In genomic region chr17:57032854-57033253, GRCm38 (mm10) we compare ENCODE assay signal across 9 mouse cellular contexts. TPM values are rescaled to one million over a fixed set of nuclear protein-coding genes. Genes with fewer than 3 reads are reported as not detected.
DNase-seq lines count a peak whose midpoint lies in the region; ATAC-seq and TF ChIP-seq lines count a peak whose summit lies in the region.
"Had no signal": no experiment of that assay in that cellular context is flagged by ENCODE, and none has a peak within 500 bp of the region (broad histone marks: within the 10 kb centered on the region; RNA-seq: fewer than 3 reads in every experiment).

No protein-coding gene starts in this region.

- H3K4me3 ChIP-seq in heart, embryonic 10.5 days: peak overlapping the region; percentile 92; the same call in 1 of the 2 replicates
- 0 out of 2 replicates have a peak overlapping the region, but pooled peaks have one; percentile 37 for H3K4me3 ChIP-seq in embryonic facial prominence, embryonic 12.5 days
- peak overlapping the region in 1 of 2 experiments; percentile 61; a peak in 2 of 4 replicates for H3K4me3 ChIP-seq in liver, embryonic 14.5 days (ENCODE audit: insufficient read depth in 1 of 2, low read depth in 2 of 2, low read length in 2 of 2)

- H3K9ac ChIP-seq in embryonic facial prominence, embryonic 12.5 days: no peak overlapping the region
- peak overlapping the region; percentile 84; the same call in 1 of the 2 replicates for H3K9ac ChIP-seq in liver, embryonic 14.5 days (replicated peaks)

- H3K4me2 ChIP-seq in embryonic facial prominence, embryonic 12.5 days (replicated peaks): peak overlapping the region; percentile 57; the same call in 1 of the 2 replicates
- peak overlapping the region; percentile 94 for H3K4me2 ChIP-seq in liver, embryonic 14.5 days (ENCODE audit: low read depth)

- WGBS in heart, embryonic 10.5 days: 88% methylated on average over 4 of the region's 4 CpGs
- WGBS in embryonic facial prominence, embryonic 12.5 days: 85% methylated on average over 4 of the region's 4 CpGs
- 74% methylated on average over 4 of the region's 4 CpGs for WGBS in liver, embryonic 14.5 days (ENCODE audit: insufficient replicate concordance)

- ATAC-seq in embryonic facial prominence, embryonic 12.5 days (ENCODE audit: insufficient number of reproducible peaks, insufficient read depth, low FRiP score, low TSS enrichment): no peak
- ATAC-seq in liver, embryonic 14.5 days (ENCODE audit: insufficient read depth): no peak

- DNase-seq in heart, embryonic 10.5 days (ENCODE audit: low spot score): no peak
- DNase-seq in heart, postnatal 10 days: no peak
- peak; percentile 11 to 17 for DNase-seq in B cell, adult 2 months
- DNase-seq in liver, embryonic 14.5 days (ENCODE audit: low read depth in 3 of 3, low spot score in 3 of 3): no peak
- no peak for DNase-seq in T-cell, adult 2 months (ENCODE audit: low spot score)
- DNase-seq in adrenal gland, adult 2 months: no peak
- DNase-seq in frontal cortex, postnatal 36 days (ENCODE audit: low spot score in 2 of 2): no peak

- H3K9me3 ChIP-seq in heart, embryonic 10.5 days: no peaks in the 10 kb centered on the region
- H3K9me3 ChIP-seq in embryonic facial prominence, embryonic 12.5 days: no peaks in the 10 kb centered on the region
- H3K9me3 ChIP-seq in liver, embryonic 14.5 days (ENCODE audit: control insufficient read depth, low read length): no peaks in the 10 kb centered on the region

- 0 out of 2 replicates have a peak, but pooled peaks have one; percentile 31 for TF ChIP-seq CTCF in liver, embryonic 14.5 days (IDR thresholded peaks at IDR 0.05; ENCODE audit: low read depth)

- H3K27ac ChIP-seq in heart, embryonic 10.5 days: 0 out of 2 replicates have a peak overlapping the region, but pooled peaks have one; percentile 91
- peak overlapping the region; percentile 84 for H3K27ac ChIP-seq in embryonic facial prominence, embryonic 12.5 days
- peak overlapping the region; percentile 88 for H3K27ac ChIP-seq in liver, embryonic 14.5 days

- H3K4me1 ChIP-seq in heart, embryonic 10.5 days: peaks cover 18% of the 10 kb centered on the region
- H3K4me1 ChIP-seq in embryonic facial prominence, embryonic 12.5 days: peaks cover 11% of the 10 kb centered on the region
- peaks cover 20 to 21% of the 10 kb centered on the region in 2 experiments for H3K4me1 ChIP-seq in liver, embryonic 14.5 days (replicated peaks; ENCODE audit: control insufficient read depth in 2 of 2, insufficient read depth in 2 of 2, low read length in 1 of 2)

- H3K27me3 ChIP-seq in heart, embryonic 10.5 days (ENCODE audit: insufficient read depth, poor library complexity, severe bottlenecking): peaks cover 13% of the 10 kb centered on the region
- 0 out of 2 replicates have a peak, but pooled peaks cover under 1% of the 10 kb centered on the region for H3K27me3 ChIP-seq in embryonic facial prominence, embryonic 12.5 days
- no peaks in the 10 kb centered on the region for H3K27me3 ChIP-seq in liver, embryonic 14.5 days (ENCODE audit: control insufficient read depth, insufficient read depth, low read length)

- intact Hi-C loops in heart, postnatal 10 days (cut with DNase I): loop anchor here (2.0 kb wide), 1 partner anchor 28 kb away; no protein-coding TSS in a partner anchor

- peaks cover 15% of the 10 kb centered on the region for H3K36me3 ChIP-seq in heart, embryonic 10.5 days
- peaks cover 11% of the 10 kb centered on the region for H3K36me3 ChIP-seq in embryonic facial prominence, embryonic 12.5 days
- H3K36me3 ChIP-seq in liver, embryonic 14.5 days (replicated peaks; ENCODE audit: control insufficient read depth, insufficient read depth, low read depth): peaks cover 12% of the 10 kb centered on the region

- no peak for TF ChIP-seq EP300 in liver, embryonic 14.5 days (IDR thresholded peaks at IDR 0.05; ENCODE audit: low read depth)

RNA-seq across cellular contexts. Expression of gene Khsrp, which starts 1.5 kb away (rescaled TPM):
- 30.1 and 31.3 TPM in 2 replicates for polyA plus RNA-seq in heart, embryonic 10.5 days (2016; fragmentation: Nextera tagmentation; extraction: Ambion mirVana)
- total RNA-seq in heart, postnatal 10 days (2021): 10 to 100 TPM; 81.4 to 83.4 TPM
- polyA plus RNA-seq in embryonic facial prominence, embryonic 12.5 days (2016; fragmentation: Nextera tagmentation; extraction: Ambion mirVana): 63.4 and 66.4 TPM in 2 replicates
- polyA plus RNA-seq in liver, embryonic 14.5 days (2012; rRNA removed): 33.6 and 35.6 TPM in 2 replicates
- polyA plus RNA-seq in liver, embryonic 14.5 days (2014; fragmentation: Nextera tagmentation; extraction: Ambion mirVana): 24.1 and 28.1 TPM in 2 replicates
- 10 to 100 TPM; 76.9 to 88.8 TPM for total RNA-seq in adrenal gland, adult 2 months (2021)
- 145 and 160 TPM in 2 replicates for polyA plus RNA-seq in adrenal gland, adult 2 months (2012; rRNA removed)

RNA-seq across cellular contexts. Expression of gene Slc25a41, which starts 8.6 kb away (rescaled TPM):
- polyA plus RNA-seq in heart, embryonic 10.5 days (2016; fragmentation: Nextera tagmentation; extraction: Ambion mirVana): not detected in 2 replicates
- not detected for total RNA-seq in heart, postnatal 10 days (2021)
- polyA plus RNA-seq in embryonic facial prominence, embryonic 12.5 days (2016; fragmentation: Nextera tagmentation; extraction: Ambion mirVana): 0.13 TPM in 1 of 2 replicates, not detected in the other
- polyA plus RNA-seq in liver, embryonic 14.5 days (2012; rRNA removed): not detected in 2 replicates
- not detected in 2 replicates for polyA plus RNA-seq in liver, embryonic 14.5 days (2014; fragmentation: Nextera tagmentation; extraction: Ambion mirVana)
- not detected for total RNA-seq in adrenal gland, adult 2 months (2021)
- polyA plus RNA-seq in adrenal gland, adult 2 months (2012; rRNA removed): 0.18 TPM in 1 of 2 replicates, not detected in the other
- polyA plus RNA-seq: forebrain, embryonic 11.5 days had no signal

RNA-seq across cellular contexts. Expression of gene Gm17949, which starts 21.6 kb away (rescaled TPM):
- polyA plus RNA-seq in heart, embryonic 10.5 days (2016; fragmentation: Nextera tagmentation; extraction: Ambion mirVana): 0.12 and 0.36 TPM in 2 replicates
- not detected for total RNA-seq in heart, postnatal 10 days (2021)
- 0.32 and 0.70 TPM in 2 replicates for polyA plus RNA-seq in embryonic facial prominence, embryonic 12.5 days (2016; fragmentation: Nextera tagmentation; extraction: Ambion mirVana)
- polyA plus RNA-seq in liver, embryonic 14.5 days (2012; rRNA removed): not detected in 2 replicates
- 0.15 TPM in 1 of 2 replicates, not detected in the other for polyA plus RNA-seq in liver, embryonic 14.5 days (2014; fragmentation: Nextera tagmentation; extraction: Ambion mirVana)
- not detected for total RNA-seq in adrenal gland, adult 2 months (2021)
- polyA plus RNA-seq in adrenal gland, adult 2 months (2012; rRNA removed): not detected in 2 replicates

RNA-seq across cellular contexts. Expression of gene Gtf2f1, which starts 21.8 kb away (rescaled TPM):
- 39.4 and 56.0 TPM in 2 replicates for polyA plus RNA-seq in heart, embryonic 10.5 days (2016; fragmentation: Nextera tagmentation; extraction: Ambion mirVana)
- total RNA-seq in heart, postnatal 10 days (2021): 10 to 100 TPM; 29.0 to 30.0 TPM
- polyA plus RNA-seq in embryonic facial prominence, embryonic 12.5 days (2016; fragmentation: Nextera tagmentation; extraction: Ambion mirVana): 62.0 and 63.4 TPM in 2 replicates
- polyA plus RNA-seq in liver, embryonic 14.5 days (2012; rRNA removed): 31.6 and 56.5 TPM in 2 replicates
- polyA plus RNA-seq in liver, embryonic 14.5 days (2014; fragmentation: Nextera tagmentation; extraction: Ambion mirVana): 47.3 and 51.3 TPM in 2 replicates
- total RNA-seq in adrenal gland, adult 2 months (2021): 10 to 100 TPM; 55.8 to 57.3 TPM
- 23.8 and 28.5 TPM in 2 replicates for polyA plus RNA-seq in adrenal gland, adult 2 months (2012; rRNA removed)

RNA-seq across cellular contexts. Expression of gene Crb3, which starts 26.1 kb away (rescaled TPM):
- polyA plus RNA-seq in heart, embryonic 10.5 days (2016; fragmentation: Nextera tagmentation; extraction: Ambion mirVana): 0.65 and 3.6 TPM in 2 replicates
- under 1 TPM; 0.35 to 0.57 TPM for total RNA-seq in heart, postnatal 10 days (2021)
- polyA plus RNA-seq in embryonic facial prominence, embryonic 12.5 days (2016; fragmentation: Nextera tagmentation; extraction: Ambion mirVana): 5.0 and 5.2 TPM in 2 replicates
- 4.4 and 5.5 TPM in 2 replicates for polyA plus RNA-seq in liver, embryonic 14.5 days (2012; rRNA removed)
- polyA plus RNA-seq in liver, embryonic 14.5 days (2014; fragmentation: Nextera tagmentation; extraction: Ambion mirVana): 6.1 and 6.5 TPM in 2 replicates
- 1 to 10 TPM in 1 of 2 experiments, under 1 TPM in 1; 0.63 to 1.8 TPM for total RNA-seq in adrenal gland, adult 2 months (2021)
- 1.1 and 1.5 TPM in 2 replicates for polyA plus RNA-seq in adrenal gland, adult 2 months (2012; rRNA removed)

Comparison
In these comparisons a context has a peak if more than half of its experiments do, and no peak if none do; other contexts are left out.
1. DNase-seq: peak in B cell, adult 2 months (2 of 2); none in heart, embryonic 10.5 days (single experiment), heart, postnatal 10 days (0 of 2), liver, embryonic 14.5 days (0 of 3), T-cell, adult 2 months (single experiment), adrenal gland, adult 2 months (single experiment) and frontal cortex, postnatal 36 days (0 of 2).
2. Peak in every context shown above with its lines, with median percentiles within 50 percentile points of each other: H3K27ac ChIP-seq.